Mouse (Mus musculus): Measurements from ENCODE around the gene Ipo13. TPM values are rescaled to one million over a fixed set of nuclear protein-coding genes. Genes with fewer than 3 reads are reported as not detected.

The Ipo13 gene
- polyA plus RNA-seq, 1 experiment from 2014 or later: 72.9 TPM

DNA sequence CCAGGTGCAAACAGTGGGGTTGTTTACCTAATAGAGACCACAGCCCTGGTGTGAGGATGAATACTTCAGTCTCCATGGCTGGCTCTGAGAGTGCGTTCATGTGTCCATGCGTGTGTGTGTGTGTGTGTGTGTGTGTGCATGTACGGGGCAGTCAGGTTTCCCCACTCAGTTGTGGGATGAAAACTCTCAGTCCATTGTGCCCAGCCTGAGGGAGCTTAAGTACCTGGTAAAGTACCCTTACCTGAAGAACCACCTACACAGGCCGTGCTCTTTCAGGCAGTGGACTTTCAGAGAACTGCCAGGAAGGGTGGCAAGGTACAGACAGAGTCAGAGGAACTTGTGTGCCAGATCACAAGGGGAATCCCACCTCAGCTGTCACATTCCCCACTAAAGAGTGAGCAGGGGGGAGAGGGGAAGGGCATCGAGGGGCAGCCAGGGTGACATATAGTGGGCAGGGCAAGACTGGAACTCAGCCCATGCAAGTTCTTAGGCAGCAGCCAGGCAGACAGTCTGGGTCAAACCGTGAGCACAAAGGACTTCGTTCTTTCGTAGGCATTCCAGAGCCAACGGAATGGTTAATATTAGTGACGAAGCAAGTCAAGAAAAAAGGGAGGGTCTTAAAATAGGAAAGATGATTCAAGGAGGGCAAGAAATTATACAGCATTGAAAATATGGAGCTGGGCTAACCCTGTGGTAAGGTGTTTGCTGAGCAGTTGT lies 62.5 kb downstream of the Ipo13 start:
- Histone ChIP-seq H3K9me3 (no peaks in the 10 kb centered on the region), H3K9ac (replicated peaks) (no peak overlapping the region), H3K27ac (no peak overlapping the region), H3K4me2 (replicated peaks) (no peak overlapping the region), H3K4me1 (replicated peaks) (peaks cover 30% of the 10 kb centered on the region), H3K27me3 (no peaks in the 10 kb centered on the region), H3K36me3 (no peaks in the 10 kb centered on the region), H3K4me3 (replicated peaks) (no peak overlapping the region)
- ATAC-seq: no peak
- WGBS: 91% methylated on average over 10 of the region's 10 CpGs

DNA sequence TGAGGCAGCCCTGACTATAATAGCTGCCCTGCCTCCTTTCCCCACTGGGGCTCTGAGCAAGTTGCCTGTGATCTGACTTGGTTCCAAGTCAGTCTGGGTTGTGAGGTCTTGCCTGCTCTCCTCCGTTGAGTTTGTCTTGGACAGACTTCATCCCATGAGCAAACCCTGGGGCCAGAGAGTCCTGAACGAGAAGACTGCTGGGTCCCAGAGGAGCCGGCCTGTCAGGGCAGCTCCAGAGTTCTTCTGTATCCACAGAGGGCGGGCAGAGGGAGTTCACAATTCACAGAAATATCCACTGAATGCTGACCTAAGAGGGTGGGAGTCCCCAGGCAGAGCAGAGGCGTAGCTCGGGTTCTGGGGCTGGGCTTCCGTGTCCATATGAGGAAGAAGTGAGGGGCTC lies 63.9 kb downstream of the Ipo13 start:
- peaks cover 36% of the 10 kb centered on the region for H3K4me1 ChIP-seq (replicated peaks)
- no peaks in the 10 kb centered on the region for H3K36me3 ChIP-seq
- no peak for ATAC-seq
- 73% methylated on average over 7 of the region's 7 CpGs for WGBS
- H3K4me3 ChIP-seq (replicated peaks): no peak overlapping the region
- H3K27ac ChIP-seq: no peak overlapping the region
- H3K9ac ChIP-seq (replicated peaks): no peak overlapping the region
- no peak overlapping the region for H3K4me2 ChIP-seq (replicated peaks)
- H3K9me3 ChIP-seq: no peaks in the 10 kb centered on the region
- H3K27me3 ChIP-seq: no peaks in the 10 kb centered on the region

DNA sequence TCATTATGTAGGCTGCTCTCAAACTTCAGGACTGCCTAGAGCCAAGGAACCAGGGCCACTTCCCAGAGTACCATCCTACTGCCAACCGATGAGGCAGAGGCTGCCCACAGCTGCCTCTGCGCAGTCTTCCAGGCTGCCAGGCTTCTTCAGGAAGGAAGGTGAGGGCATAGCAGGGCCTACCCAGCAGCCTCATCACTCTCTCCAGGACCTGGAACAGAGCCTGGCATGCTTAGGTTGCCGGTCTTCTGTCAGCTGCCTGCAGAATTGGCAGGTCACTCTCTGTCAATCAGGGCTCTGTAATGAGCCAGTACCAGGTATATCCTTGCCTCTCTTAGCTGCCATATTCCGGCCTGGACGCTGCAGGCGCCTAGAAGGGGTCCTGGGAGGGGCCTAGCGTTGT lies 64.6 kb downstream of the Ipo13 start:
- no peak overlapping the region for H3K9ac ChIP-seq (replicated peaks)
- no peak overlapping the region for H3K4me2 ChIP-seq (replicated peaks)
- H3K27me3 ChIP-seq: no peaks in the 10 kb centered on the region
- H3K36me3 ChIP-seq: no peaks in the 10 kb centered on the region
- H3K27ac ChIP-seq: no peak overlapping the region
- H3K9me3 ChIP-seq: no peaks in the 10 kb centered on the region
- peaks cover 32% of the 10 kb centered on the region for H3K4me1 ChIP-seq (replicated peaks)
- no peak for ATAC-seq
- H3K4me3 ChIP-seq (replicated peaks): no peak overlapping the region
- 87% methylated on average over 7 of the region's 7 CpGs for WGBS

DNA sequence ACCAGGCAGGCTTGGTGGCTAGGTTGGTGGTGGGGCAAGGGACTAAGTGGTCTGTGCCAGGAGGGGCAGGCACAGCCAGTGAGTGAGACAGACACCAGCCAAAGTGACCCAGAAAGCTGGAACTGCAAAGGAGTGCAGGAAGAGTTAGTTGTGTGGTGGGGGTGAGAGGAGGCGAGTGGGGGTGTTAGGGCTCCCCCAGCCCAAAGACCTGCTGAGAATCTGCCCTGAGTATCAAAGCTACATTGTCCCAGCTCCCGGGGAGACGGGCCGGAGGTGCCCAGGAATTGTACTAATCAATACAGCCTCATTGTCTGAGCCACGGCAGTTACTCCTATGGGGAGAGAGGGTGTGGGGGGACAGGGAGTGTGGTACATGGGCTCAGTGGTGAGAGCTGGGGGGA lies 65.3 kb downstream of the Ipo13 start:
- Histone ChIP-seq H3K27ac (peak overlapping the region; percentile 9; the same call in 1 of the 2 replicates), H3K9ac (replicated peaks) (0 out of 2 replicates have a peak overlapping the region, but pooled peaks have one; percentile 32), H3K4me1 (replicated peaks) (peaks cover 29% of the 10 kb centered on the region), H3K36me3 (no peaks in the 10 kb centered on the region), H3K9me3 (no peaks in the 10 kb centered on the region), H3K27me3 (no peaks in the 10 kb centered on the region), H3K4me2 (replicated peaks) (0 out of 2 replicates have a peak overlapping the region, but pooled peaks have one; percentile 6), H3K4me3 (replicated peaks) (no peak overlapping the region)
- ATAC-seq: peak; percentile 51
- WGBS: 13% methylated on average over 5 of the region's 5 CpGs

DNA sequence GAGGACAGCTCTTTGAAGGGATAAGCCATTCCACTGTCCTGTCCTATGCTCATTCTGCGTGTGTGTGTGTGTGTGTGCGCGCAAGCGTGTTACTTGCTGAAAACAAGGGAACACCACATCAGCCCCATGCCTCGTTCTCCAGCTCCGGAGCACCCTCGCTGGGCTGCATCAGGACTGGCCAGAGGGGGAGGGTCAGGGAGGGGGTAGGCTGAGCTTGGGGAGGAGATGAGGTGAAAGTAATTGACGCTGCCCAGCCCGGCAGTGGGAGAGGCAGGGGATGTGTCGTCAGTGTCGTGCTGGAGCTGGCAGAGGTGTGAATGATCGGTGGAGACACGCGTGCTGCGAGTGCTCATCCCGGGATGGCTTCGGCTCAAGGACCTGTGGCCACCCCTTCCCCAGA lies 65.7 kb downstream of the Ipo13 start:
- Histone ChIP-seq H3K36me3 (no peaks in the 10 kb centered on the region), H3K9ac (replicated peaks) (0 out of 2 replicates have a peak overlapping the region, but pooled peaks have one; percentile 32), H3K27ac (peak overlapping the region; percentile 9; the same call in 1 of the 2 replicates), H3K4me1 (replicated peaks) (peaks cover 29% of the 10 kb centered on the region), H3K4me3 (replicated peaks) (no peak overlapping the region), H3K9me3 (no peaks in the 10 kb centered on the region), H3K27me3 (no peaks in the 10 kb centered on the region), H3K4me2 (replicated peaks) (no peak overlapping the region)
- ATAC-seq: 0 out of 2 replicates have a peak, but pooled peaks have one; percentile 21
- 52% methylated on average over 17 of the region's 17 CpGs for WGBS

- Histone ChIP-seq H3K9me3 (no peaks in the 10 kb centered on the region), H3K9ac (replicated peaks) (no peak overlapping the region), H3K4me3 (replicated peaks) (no peak overlapping the region), H3K27ac (0 out of 2 replicates have a peak overlapping the region, but pooled peaks have one; percentile 2), H3K4me1 (replicated peaks) (peaks cover 29% of the 10 kb centered on the region), H3K36me3 (no peaks in the 10 kb centered on the region), H3K4me2 (replicated peaks) (no peak overlapping the region), H3K27me3 (no peaks in the 10 kb centered on the region)
- 33% methylated on average over 2 of the region's 2 CpGs for WGBS
- ATAC-seq: peak; percentile 43
Observed at GRCm38 (mm10) chr4:117847011-117847410, 67.8 kb downstream of the Ipo13 start.

DNA sequence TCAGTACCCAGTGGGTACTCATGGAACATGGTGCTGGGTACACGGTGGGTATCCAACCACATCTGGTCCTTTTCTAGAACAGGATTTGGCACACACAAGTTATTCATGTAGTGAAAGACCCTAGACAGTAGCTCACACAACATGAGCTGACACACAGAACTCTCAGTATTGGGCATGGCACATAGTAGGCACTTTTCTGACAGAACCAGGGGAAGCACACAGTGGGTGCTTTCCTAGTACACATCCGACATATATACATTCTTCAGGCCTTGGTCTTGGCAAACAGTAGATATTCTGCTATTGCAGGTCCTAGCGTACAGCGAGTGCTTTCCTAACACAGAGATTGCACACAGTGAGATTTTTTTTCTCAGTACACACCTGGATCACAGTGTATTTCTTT lies 68.5 kb downstream of the Ipo13 start:
- no peak for ATAC-seq
- WGBS: 98% methylated on average over 4 of the region's 4 CpGs

GRCm38 (mm10) chr4:117845316-117845715 lies 69.5 kb downstream of the Ipo13 start:
- no peak for ATAC-seq
- H3K36me3 ChIP-seq: no peaks in the 10 kb centered on the region
- H3K9me3 ChIP-seq: no peaks in the 10 kb centered on the region
- no peak overlapping the region for H3K4me2 ChIP-seq (replicated peaks)
- WGBS: 69% methylated on average over 11 of the region's 11 CpGs
- no peak overlapping the region for H3K4me3 ChIP-seq (replicated peaks)
- H3K27ac ChIP-seq: no peak overlapping the region
- H3K9ac ChIP-seq (replicated peaks): no peak overlapping the region
- H3K4me1 ChIP-seq (replicated peaks): peaks cover 25% of the 10 kb centered on the region
- H3K27me3 ChIP-seq: no peaks in the 10 kb centered on the region

More for the DNA sequence above, 68.5 kb downstream of the Ipo13 start:
- Histone ChIP-seq H3K4me1 (replicated peaks) (peaks cover 29% of the 10 kb centered on the region), H3K4me3 (replicated peaks) (no peak overlapping the region), H3K9me3 (no peaks in the 10 kb centered on the region), H3K4me2 (replicated peaks) (no peak overlapping the region), H3K9ac (replicated peaks) (no peak overlapping the region), H3K36me3 (no peaks in the 10 kb centered on the region), H3K27me3 (no peaks in the 10 kb centered on the region), H3K27ac (no peak overlapping the region)

Other genes starting within 250 kb of the Ipo13 start
- gene Dmap1, start 232.7 kb downstream of the Ipo13 start, polyA plus RNA-seq (2015; fragmentation: Nextera tagmentation; extraction: Ambion mirVana): 77.8 and 78.2 TPM in 2 replicates
- not detected in 2 replicates for gene Gm12845, start 190.6 kb downstream of the Ipo13 start, polyA plus RNA-seq (2015; fragmentation: Nextera tagmentation; extraction: Ambion mirVana)
- gene Klf17, start 149.4 kb downstream of the Ipo13 start, polyA plus RNA-seq (2015; fragmentation: Nextera tagmentation; extraction: Ambion mirVana): not detected in 2 replicates
- 14.9 and 16.1 TPM in 2 replicates for gene Slc6a9, start 80.5 kb downstream of the Ipo13 start, polyA plus RNA-seq (2015; fragmentation: Nextera tagmentation; extraction: Ambion mirVana)
- gene Ccdc24, start 42.4 kb downstream of the Ipo13 start, polyA plus RNA-seq (2015; fragmentation: Nextera tagmentation; extraction: Ambion mirVana): 3.0 and 3.4 TPM in 2 replicates
- 42.7 and 42.8 TPM in 2 replicates for gene B4galt2, start 31.5 kb downstream of the Ipo13 start, polyA plus RNA-seq (2015; fragmentation: Nextera tagmentation; extraction: Ambion mirVana)
- 458 and 469 TPM in 2 replicates for gene Atp6v0b, start 27.7 kb downstream of the Ipo13 start, polyA plus RNA-seq (2015; fragmentation: Nextera tagmentation; extraction: Ambion mirVana)
- gene Dph2, start 23.0 kb downstream of the Ipo13 start, polyA plus RNA-seq (2015; fragmentation: Nextera tagmentation; extraction: Ambion mirVana): 26.0 and 26.1 TPM in 2 replicates
- gene Artn, start 14.8 kb upstream of the Ipo13 start, polyA plus RNA-seq (2015; fragmentation: Nextera tagmentation; extraction: Ambion mirVana): 0.30 TPM in 2 replicates
- 9.7 and 12.5 TPM in 2 replicates for gene St3gal3, start 219.9 kb upstream of the Ipo13 start, polyA plus RNA-seq (2015; fragmentation: Nextera tagmentation; extraction: Ambion mirVana)

Data from midbrain, embryonic 13.5 days (tissue).